Mouse (Mus musculus) gastrocnemius, postnatal 4 days (tissue): ENCODE measurements around the gene Idh2. TPM values are rescaled to one million over a fixed set of nuclear protein-coding genes. Genes with fewer than 3 reads are reported as not detected.
"Not testable (repeated sequence)": the region's sequence is repeated elsewhere in the genome, so short reads cannot be mapped to it uniquely, and the experiment has no call there.

ENCODE experiments used
- DNase-seq, 2 experiments: peaks; one replicate each; pipeline ENCODE4 v3.0.0; 2021 to 2022; ENCODE audit warnings: low spot score in 2 of 2, mixed read lengths in 2 of 2
- total RNA-seq, 2 experiments: library from RNA; stranded (reverse); gene quantifications; 2 replicates each; pipeline ENCODE4 v1.2.3; 2021

The Idh2 gene
- total RNA-seq, 2 experiments from 2014 or later, result 433 to 473 TPM

DNA sequence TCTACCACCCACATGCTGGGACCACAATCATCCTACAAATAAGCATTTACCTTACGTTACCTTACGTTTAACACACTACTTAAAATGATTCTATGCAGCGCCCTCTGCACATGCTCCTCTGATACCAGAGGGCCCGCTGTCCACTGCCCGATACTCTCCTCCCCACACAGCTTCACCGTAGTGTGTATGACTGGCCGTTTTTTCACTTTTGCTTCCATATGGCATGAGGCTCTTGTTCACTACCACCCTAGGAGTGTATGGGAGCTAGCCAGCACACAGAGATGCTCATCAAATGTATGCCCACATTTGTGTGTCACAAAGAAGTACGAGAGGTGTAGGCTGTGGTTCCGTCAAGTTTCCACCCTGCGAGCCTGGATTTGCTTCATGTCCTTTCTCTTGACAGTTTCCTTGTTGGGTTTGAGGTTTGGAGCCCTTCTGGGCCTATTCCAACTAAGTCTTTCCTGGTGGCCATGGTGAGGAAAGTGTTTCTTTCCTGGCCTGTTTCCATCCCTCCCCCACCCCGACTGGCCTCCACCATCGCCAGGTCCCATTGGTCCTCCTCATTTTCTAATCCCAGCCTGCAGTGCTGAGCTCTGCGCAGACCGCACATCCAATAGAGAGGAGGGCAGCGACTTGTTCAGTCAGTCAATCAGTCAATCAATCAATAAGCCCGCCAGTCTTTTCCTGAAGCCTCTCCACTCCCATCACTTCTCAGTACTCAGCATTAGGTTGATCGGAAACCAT is 52.9 kb downstream of the Idh2 start:
- DNase-seq, result no peak

DNA sequence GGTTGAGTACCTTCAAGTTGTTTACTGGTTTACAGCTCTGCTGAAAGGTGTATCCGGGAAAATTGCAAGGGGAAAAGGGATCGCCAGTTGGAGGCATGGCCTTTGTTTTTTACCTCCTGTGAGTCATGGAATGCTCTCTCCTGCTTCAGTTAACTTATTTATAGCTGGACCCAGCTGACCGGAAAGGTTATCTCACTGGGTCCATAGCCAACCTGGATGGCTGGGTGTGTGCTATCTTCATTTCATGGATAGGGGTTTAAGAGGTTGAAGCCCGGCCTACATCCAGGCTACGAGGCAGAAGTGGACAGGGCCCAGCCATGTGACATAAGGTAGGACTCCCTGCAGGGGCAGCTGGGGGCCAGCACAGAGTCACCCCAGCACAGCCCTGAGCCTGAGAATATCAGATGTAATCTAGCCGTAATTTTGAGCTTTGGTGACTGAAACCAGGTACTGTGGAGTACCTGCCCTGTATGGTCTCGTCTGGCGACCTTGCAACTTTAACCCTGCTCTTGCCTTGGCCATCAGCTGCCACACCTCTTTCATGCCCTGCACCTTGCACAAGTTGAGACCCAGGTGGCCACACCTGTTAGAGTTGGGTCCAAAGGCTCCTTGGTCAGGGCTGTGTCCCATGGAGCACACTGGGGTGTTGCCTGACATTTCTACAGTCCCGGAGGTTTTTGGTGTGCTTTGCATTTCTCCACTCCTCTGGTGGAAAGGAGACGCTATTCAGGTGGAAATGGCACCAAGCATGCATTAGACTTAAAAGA is 55.0 kb downstream of the Idh2 start:
- DNase-seq, result peak in 1 of 2 experiments; percentile 7

DNA sequence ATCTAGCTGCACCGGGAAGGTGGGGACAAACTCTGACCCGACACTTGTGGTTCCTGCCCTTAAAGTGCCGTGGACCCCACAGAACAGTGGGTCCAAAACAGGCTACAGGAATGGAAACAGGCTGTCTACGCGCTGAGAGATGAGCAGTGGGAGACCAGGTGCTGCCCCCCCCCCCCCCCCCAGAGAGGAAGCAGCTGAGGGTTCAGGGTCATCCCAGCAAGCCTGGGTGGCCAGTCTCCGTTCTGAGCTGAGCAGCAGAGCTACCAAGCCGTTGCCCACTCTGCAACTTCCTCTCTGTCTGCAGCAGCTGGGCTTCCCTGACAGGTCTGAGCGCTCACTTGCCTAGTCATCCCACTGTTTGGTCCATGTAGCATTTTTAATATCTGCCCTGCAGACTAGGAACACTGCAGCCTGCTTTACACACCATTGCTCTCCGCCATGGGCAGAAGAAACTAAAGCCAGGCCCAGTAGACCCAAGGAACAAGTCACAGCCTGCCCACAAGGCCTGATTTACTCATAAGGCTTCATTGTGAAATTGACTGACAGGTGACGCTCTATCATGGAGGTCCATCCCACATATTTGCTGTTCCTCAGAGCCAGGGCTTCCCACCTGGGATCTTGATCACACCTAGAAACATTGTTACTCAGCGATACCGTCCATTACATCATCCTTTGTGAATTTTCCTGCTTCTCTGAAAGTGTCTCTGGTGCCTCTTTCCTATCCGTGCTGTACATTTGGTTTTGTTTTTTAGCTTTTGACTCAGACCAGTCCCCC is 55.9 kb downstream of the Idh2 start:
- DNase-seq, result peak in 1 of 2 experiments; percentile 24

DNA sequence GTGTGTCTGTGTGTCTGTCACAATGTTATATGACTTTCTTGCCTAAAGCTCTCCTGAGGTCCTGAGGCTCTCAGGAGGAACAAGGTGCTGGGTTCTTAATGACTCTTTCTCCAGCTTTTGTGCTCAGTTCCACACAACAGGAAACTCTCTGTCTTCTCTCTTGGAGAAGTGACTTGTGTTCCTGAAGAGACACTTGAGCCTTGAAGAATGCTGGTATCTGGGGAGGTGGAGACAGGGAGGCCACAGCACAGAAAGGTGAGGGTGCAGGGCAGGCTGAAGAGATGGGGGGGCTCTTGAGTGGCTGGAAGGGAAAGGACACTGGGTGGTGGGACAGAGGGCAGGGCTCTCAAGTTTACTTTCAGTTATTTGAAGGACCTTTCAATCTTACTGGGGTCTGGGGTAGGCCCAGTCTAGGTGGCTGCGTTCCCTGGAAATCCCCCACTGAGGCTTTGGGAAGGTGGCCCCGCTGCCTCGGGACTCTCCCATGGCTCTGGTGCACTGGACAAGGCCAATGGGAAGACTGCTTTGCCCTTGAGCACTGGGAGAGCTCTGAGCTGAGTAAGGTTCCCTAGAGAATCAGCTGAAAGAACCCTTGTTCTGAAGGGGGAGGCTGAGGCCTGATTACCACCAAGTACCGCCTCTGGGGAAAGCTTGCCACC is 56.7 kb downstream of the Idh2 start:
- DNase-seq, result no peak

DNA sequence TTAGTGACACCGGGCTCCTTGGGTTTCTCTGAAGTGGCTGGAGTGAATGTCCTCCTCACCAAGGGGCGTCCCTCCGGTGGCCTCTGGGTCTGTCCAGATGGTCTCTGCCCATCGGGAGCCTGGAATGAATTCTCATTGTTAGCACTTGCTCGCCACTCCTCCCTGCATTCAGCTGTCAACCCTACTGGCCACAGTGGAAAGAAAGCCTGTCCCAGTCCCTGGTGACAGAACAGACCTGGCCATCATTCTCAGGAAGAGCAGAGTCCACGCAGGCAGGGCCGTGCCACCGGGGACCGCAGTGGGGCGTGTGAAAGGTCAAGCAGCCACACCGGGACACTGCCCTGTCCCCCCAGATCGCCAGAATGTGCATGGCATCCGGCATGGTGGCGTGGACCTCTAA is 57.4 kb downstream of the Idh2 start:
- DNase-seq, result peak in 1 of 2 experiments; percentile 8

DNA sequence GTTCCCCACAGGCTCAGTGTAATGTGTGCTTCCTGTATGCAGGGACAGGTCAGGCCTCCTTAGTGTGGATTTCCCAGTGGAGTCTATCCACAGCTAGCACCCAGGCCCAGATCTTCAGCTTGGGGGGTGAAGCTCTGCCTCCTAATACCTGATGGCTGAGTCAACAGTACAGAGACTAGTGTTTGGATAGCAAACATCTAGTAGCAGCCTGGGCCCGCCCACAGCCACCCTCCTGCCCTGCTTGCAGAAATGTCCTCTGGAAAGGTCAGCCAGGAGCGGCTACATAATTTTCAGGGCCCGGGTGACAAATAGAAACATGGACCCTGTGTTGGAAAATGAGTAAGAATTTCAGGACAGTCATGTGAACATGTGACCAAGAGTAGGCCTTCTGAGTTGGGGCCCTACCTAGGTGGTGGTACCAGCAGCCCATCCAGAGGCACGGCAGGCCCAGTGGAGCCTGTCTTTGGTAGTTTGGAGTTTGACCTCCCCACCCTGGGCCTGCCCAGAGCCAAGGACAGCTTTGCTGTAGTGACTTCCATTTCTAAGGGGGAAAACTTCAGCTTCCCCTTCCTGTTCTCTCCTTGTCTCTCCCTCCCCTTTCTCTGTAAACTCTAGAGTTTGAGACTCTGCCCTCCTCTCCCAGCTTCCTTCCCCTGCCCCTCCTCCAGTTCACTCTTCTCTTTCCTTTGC is 58.0 kb downstream of the Idh2 start:
- DNase-seq, result peak in 1 of 2 experiments; percentile 8

DNA sequence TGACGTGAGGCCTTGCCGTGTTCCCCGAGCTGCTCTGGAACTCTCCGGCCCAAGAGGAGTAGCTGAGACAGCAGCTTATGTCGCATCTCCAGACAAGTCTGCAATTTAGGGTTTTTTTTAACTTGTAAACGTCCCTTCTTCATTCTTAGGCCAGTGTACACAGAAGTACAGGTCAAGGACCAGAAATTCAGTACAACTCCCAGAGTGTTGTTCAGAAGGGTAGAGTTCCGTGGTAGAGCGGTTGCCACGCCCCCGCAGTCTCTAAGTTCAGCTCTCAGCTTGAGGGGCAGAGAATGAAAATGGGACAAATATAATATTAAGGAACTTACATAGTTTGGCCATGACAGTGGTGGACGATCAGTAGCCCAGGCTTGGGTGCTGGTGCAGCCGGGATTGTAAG is 59.4 kb downstream of the Idh2 start:
- DNase-seq, result no peak

DNA sequence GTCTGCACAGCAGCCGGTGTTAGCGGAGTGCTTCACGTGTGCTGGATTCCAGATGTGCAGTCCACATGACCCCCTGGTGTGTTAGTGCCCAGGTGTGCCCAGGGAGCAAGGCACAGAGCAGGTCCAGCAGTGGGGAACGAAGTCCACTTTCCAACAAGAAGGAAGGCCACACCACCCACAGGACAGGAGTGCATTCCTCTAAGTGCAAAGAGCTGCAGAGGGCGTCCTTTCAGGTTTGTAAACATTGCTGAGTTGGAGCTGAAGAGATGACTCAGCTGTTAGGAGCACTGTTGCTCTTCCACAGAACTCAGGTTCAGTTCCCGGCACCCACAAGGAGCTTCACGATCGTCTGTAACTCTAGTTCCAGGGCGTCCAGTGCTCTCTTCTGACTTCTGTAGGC is 62.0 kb downstream of the Idh2 start:
- DNase-seq, result no peak

DNA sequence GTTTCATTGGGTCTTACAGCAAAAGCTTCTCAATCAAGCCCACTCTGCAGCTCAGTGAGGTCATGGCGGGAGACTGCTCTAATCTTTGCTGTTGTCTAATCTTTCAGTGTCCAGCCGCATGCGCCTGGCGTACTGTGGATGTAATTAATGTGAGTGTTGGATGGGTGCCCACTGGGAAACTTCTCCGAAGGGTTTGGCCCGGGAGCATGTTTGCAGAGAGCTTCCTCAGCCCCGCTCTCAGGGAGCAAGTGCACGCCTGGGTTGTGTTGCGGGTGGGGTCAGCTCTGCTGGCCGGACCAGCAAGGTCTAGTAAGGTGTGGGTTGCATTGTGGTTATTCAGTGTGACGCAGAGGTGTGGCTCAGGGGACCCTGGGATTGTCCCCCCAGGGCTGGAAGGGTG is 62.9 kb downstream of the Idh2 start:
- peak in 1 of 2 experiments; percentile 70 for DNase-seq

DNA sequence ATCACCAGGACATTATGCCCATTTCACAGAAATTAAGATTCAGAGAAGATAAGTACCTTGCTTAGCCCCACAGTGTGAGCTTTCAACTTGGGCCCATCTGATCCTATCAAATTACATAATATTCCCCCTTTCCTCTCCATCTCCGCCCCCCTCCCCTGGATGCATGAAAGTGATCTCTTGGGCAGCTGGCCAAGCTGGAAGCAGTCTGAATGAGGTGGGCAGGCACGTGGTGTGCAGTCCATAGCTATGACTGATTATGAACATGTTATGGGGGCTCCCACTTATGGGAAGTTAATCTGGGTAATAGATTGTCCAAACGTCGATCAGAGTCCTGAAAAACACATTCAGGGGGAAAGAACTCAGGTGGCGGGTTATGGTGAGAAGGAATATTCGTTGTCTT is 63.4 kb downstream of the Idh2 start:
- no peak for DNase-seq

DNA sequence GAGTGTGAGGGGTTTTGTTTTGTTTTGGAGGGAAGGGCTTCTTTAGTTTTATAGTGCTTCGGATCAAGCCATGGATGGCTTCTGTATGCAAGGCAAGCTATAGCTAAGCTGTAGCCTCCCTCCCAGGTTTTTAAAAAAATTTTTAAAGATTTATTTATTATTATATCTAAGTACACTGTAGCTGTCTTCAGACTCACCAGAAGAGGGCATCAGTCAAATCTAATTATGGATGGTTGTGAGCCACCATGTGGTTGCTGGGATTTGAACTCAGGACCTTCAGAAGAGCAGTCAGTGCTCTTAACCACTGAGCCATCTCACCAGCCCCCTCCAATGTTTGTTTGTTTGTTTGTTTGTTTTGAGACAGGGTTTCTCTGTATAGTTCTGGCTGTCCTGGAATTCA is 64.8 kb downstream of the Idh2 start:
- DNase-seq, result not testable (repeated sequence)

DNA sequence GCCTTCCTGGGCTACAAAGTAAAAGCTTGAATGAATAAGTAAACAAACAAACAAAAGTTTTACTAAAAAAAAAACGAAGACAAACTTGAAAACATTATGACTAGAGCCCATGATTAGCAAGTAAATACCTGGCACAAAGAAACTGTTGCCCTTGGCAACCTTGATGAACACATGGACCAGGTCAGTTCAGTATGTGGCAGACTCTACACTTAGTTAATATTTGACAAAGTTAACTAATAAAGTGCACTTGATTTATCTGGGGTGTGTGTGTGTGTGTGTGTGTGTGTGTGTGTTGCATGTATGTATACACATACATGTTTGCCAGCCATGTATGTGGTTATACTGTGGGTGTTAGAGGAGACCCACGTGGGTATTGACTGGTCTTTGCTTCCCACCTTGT is 65.4 kb downstream of the Idh2 start:
- no peak for DNase-seq

DNA sequence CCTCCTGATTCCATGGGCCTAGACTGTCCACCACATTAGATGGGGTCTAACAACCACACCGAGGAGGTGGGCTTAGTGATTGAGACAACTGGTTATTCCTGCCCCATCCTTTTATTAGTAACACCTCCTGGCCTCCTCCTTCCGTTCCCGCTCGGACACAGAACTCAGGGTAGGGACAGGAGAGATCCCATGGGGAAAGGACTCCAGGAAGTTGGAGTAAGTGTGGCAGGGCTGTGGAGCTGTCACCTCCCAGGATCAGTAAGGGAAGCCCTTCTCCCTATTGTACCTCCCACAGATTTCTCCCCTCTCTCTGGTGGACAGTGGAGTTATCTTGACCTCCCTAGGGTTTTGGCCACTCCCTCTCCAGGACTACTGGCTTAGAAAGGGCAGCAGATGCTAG is 68.2 kb downstream of the Idh2 start:
- no peak for DNase-seq

Other genes with a start within 250 kb of the Idh2 start
- 10 to 100 TPM; 20.2 to 22.7 TPM for gene Ap3s2, start 194.7 kb downstream of the Idh2 start, total RNA-seq
- gene Arpin, start 180.0 kb downstream of the Idh2 start, total RNA-seq, result 10 to 100 TPM; 13.1 to 13.7 TPM
- gene Zfp710, start 90.6 kb downstream of the Idh2 start, total RNA-seq, result 10 to 100 TPM; 17.5 to 18.1 TPM
- gene Sema4b, start 71.4 kb upstream of the Idh2 start, total RNA-seq, result 1 to 10 TPM; 5.4 to 5.6 TPM
- 10 to 100 TPM; 21.1 to 21.2 TPM for gene Cib1, start 117.4 kb upstream of the Idh2 start, total RNA-seq
- gene Gdpgp1, start 117.5 kb upstream of the Idh2 start, total RNA-seq, result 1 to 10 TPM; 1.7 to 1.9 TPM
- gene Ttll13, start 131.0 kb upstream of the Idh2 start, total RNA-seq, result under 1 TPM; 0.36 to 0.61 TPM
- gene Ngrn, start 145.8 kb upstream of the Idh2 start, total RNA-seq, result 10 to 100 TPM; 24.4 to 24.6 TPM
- 1 to 10 TPM; 7.9 to 8.1 TPM for gene Vps33b, start 154.3 kb upstream of the Idh2 start, total RNA-seq
- 10 to 100 TPM; 40.0 to 41.4 TPM for gene Prc1, start 179.1 kb upstream of the Idh2 start, total RNA-seq
- gene Rccd1, start 209.1 kb upstream of the Idh2 start, total RNA-seq, result 10 to 100 TPM in 1 of 2 experiments, 1 to 10 TPM in 1; 9.4 to 10.4 TPM
- gene Unc45a, start 225.6 kb upstream of the Idh2 start, total RNA-seq, result 10 to 100 TPM; 18.4 to 19.4 TPM
- gene Hddc3, start 227.7 kb upstream of the Idh2 start, total RNA-seq, result 10 to 100 TPM; 48.0 to 48.3 TPM